Mouse (Mus musculus) MEL (cell line): ENCODE measurements around the gene Tpbgl.

Experiments used
- CTCF ChIP-seq, 3 experiments: IDR thresholded peaks in 2 of 3; conservative IDR thresholded peaks in 1 of 3; 2 replicates each; pipeline ENCODE4 v1.5.1; 2011 to 2012; ENCODE audit warnings: low read length in 3 of 3, low read depth in 2 of 3, mild to moderate bottlenecking in 2 of 3, improper control_type of control experiment in 1 of 3, inconsistent platforms in 1 of 3, mixed read lengths in 1 of 3, moderate library complexity in 1 of 3; ENCODE audit not compliant: control insufficient read depth in 1 of 3, insufficient read depth in 1 of 3, poor library complexity in 1 of 3, severe bottlenecking in 1 of 3
- GATA1 ChIP-seq: IDR thresholded peaks from 2 replicates; pipeline ENCODE4 v1.6.1; 2011; ENCODE audit warnings: low read depth, low read length, improper control_type of control experiment
- MAFK ChIP-seq: IDR thresholded peaks from 2 replicates; pipeline ENCODE4 v1.6.1; 2011; ENCODE audit warnings: low read depth, mild to moderate bottlenecking, low read length, improper control_type of control experiment, borderline replicate concordance
- SIN3A ChIP-seq: IDR thresholded peaks from 2 replicates; pipeline ENCODE4 v1.6.1; 2012; ENCODE audit warnings: low read length, improper control_type of control experiment, inconsistent platforms

DNA sequence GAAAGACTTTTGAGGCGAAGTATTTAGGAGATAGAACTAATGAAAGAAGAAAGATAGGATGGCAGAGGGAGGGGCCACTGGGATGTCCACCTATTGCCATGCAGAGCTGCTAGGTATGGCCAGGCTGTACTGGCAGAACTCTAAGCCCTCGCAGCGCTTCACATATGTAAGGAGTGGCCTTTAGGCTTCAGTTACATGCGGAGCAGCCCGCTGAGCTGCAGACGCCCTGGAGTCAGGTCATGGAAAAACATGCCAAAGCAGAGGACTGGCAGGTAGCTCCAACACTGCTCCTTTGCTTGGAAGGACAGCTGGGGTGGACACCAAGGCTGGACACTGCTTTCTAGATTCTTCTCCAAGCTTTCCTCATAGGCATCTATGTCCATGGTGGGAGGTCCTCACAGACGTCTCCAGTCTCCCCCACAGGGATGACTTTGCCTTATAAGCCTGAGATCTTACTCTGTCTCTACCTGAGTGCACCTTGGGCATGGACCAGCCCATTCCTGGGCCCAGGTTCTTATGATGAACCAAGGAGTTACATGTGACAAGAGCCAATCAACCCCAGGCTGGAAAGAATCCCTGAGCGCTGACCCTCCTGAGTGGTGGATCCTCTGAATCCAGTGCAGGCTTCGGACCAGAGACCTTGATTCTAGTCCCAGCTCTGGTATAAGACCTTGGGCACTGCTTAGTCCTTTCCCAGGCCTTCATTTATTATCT, 36.8 kb upstream of the Tpbgl start:
- TF ChIP-seq SIN3A (no peak), GATA1 (no peak), CTCF (IDR thresholded peaks at IDR 0.05 in 2 of 3, conservative IDR thresholded peaks at IDR 0.05 in 1 of 3; ENCODE audit: control insufficient read depth in 1 of 3, insufficient read depth in 1 of 3, low read depth in 2 of 3, low read length in 3 of 3, poor library complexity in 1 of 3, severe bottlenecking in 1 of 3) (no peak), MAFK (no peak)
